Mouse (Mus musculus) cerebellum, postnatal 10 days (tissue): ENCODE data around the gene Btrc.
"Not testable (repeated sequence)": the region's sequence is repeated elsewhere in the genome, so short reads cannot be mapped to it uniquely, and the experiment has no call there.

Experiments
- DNase-seq, 2 experiments: peaks; one replicate each; pipeline ENCODE4 v3.0.0; 2021; ENCODE audit warnings: mixed read lengths in 2 of 2

Btrc gene

GRCm38 (mm10) chr19:45535214-45535735 lies 171.7 kb downstream of the Btrc start:
- DNase-seq: no peak

GRCm38 (mm10) chr19:45535929-45536328 lies 172.4 kb downstream of the Btrc start:
- no peak for DNase-seq

GRCm38 (mm10) chr19:45537505-45537904 lies 174.0 kb downstream of the Btrc start:
- peak; percentile 74 to 80 for DNase-seq

- peak; percentile 71 to 73 for DNase-seq
Measured at GRCm38 (mm10) chr19:45540657-45541408, 177.3 kb downstream of the Btrc start.

GRCm38 (mm10) chr19:45541409-45542041 lies 178.0 kb downstream of the Btrc start:
- peak; percentile 73 to 79 for DNase-seq

GRCm38 (mm10) chr19:45542061-45542460 lies 178.5 kb downstream of the Btrc start:
- no peak for DNase-seq

GRCm38 (mm10) chr19:45544152-45544924 lies 180.8 kb downstream of the Btrc start:
- DNase-seq: peak; percentile 48

GRCm38 (mm10) chr19:45544925-45545321 lies 181.4 kb downstream of the Btrc start:
- peak; percentile 93 to 94 for DNase-seq

- DNase-seq: not testable (repeated sequence)
Measured at GRCm38 (mm10) chr19:45548196-45548595, 184.7 kb downstream of the Btrc start.

GRCm38 (mm10) chr19:45549128-45549915 lies 185.8 kb downstream of the Btrc start:
- DNase-seq: no peak

- DNase-seq: no peak
Measured at GRCm38 (mm10) chr19:45549948-45550347, 186.4 kb downstream of the Btrc start.

GRCm38 (mm10) chr19:45552187-45552586 lies 188.7 kb downstream of the Btrc start:
- DNase-seq: no peak

- no peak for DNase-seq
Measured at GRCm38 (mm10) chr19:45554136-45554535, 190.6 kb downstream of the Btrc start.

GRCm38 (mm10) chr19:45560153-45560890 lies 196.8 kb downstream of the Btrc start, which contains the start of the genes Poll and Gm17018:
Gene Poll, minus strand, starts transcription at chr19:45560531.
Gene Gm17018, plus strand, starts transcription at chr19:45560615.
- peak; percentile 91 for DNase-seq

- DNase-seq: peak; percentile 73 to 74
Measured at GRCm38 (mm10) chr19:45565925-45566715, 202.6 kb downstream of the Btrc start.

GRCm38 (mm10) chr19:45567367-45567766 lies 203.8 kb downstream of the Btrc start:
- DNase-seq: no peak

GRCm38 (mm10) chr19:45573033-45573432 lies 209.5 kb downstream of the Btrc start:
- DNase-seq: no peak

GRCm38 (mm10) chr19:45573861-45574267 lies 210.3 kb downstream of the Btrc start:
- peak; percentile 88 to 91 for DNase-seq

- DNase-seq: no peak
Measured at GRCm38 (mm10) chr19:45574339-45574898, 210.9 kb downstream of the Btrc start.

- DNase-seq: no peak
Measured at GRCm38 (mm10) chr19:45574941-45575631, 211.6 kb downstream of the Btrc start.
